Mouse (Mus musculus): ENCODE results near the gene Kank2.

DNA sequence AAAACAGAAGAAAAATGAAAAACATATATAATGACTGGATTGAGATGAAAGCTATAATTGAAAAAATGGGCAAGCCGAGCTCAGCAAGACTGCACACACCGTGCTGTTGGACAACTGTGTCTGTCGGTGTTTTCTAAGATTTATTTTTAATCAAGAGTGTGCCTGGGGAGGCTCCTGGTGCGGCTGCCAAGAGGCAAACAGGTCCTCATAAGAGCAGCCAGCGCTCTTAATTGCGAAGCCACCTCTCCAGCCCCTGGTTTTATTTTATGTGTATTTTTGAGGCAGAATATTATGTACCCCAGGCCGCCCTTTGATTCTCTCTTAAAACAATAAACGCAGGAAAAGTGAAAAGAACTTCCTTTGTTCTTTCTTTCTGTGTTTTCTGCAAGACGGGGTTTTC lies 10.3 kb downstream of the Kank2 start:
- TF ChIP-seq CTCF (IDR thresholded peaks at IDR 0.05; ENCODE audit: low read depth): no peak
- TF ChIP-seq EP300 (IDR thresholded peaks at IDR 0.05; ENCODE audit: low read depth): no peak
